Mouse (Mus musculus): ENCODE measurements around the gene Cxcr2. TPM values are rescaled to one million over a fixed set of nuclear protein-coding genes. Genes with fewer than 3 reads are reported as not detected.

Gene Cxcr2
- 0.11 and 0.15 TPM in 2 replicates for polyA plus RNA-seq (2015; fragmentation: Nextera tagmentation; extraction: Ambion mirVana)

GRCm38 (mm10) chr1:74153461-74154184, at the start of gene Cxcr2:
Cxcr2 (plus strand) TSS chr1:74153989.

GRCm38 (mm10) chr1:74124021-74124981, 29.5 kb upstream of the Cxcr2 start, which contains the start of gene Tns1:
Tns1 (minus strand) TSS chr1:74124449.

GRCm38 (mm10) chr1:74124991-74125552, 28.7 kb upstream of the Cxcr2 start, which contains the start of gene Rufy4:
Rufy4 (plus strand) TSS chr1:74125541.

GRCm38 (mm10) chr1:74194445-74194844, 40.7 kb downstream of the Cxcr2 start, which contains the start of gene Cxcr1:
Cxcr1 (minus strand) TSS chr1:74194631.

MicroRNAs within 50 kb of the gene (microRNA counts, 519-probe panel; counts per million panel counts)
- 40.5 counts per million for microRNA mmu-miR-1928

Small RNAs within 50 kb of the gene (microRNA-seq; reads per million reads assigned to microRNA genes)
- not detected for gene Mir1928

Other genes starting within 250 kb of the Cxcr2 start
- gene Tns1, start 29.5 kb upstream of the Cxcr2 start, polyA plus RNA-seq (2015; fragmentation: Nextera tagmentation; extraction: Ambion mirVana), result 14.3 and 15.2 TPM in 2 replicates
- 0.13 TPM in 1 of 2 replicates, not detected in the other for gene Rufy4, start 28.4 kb upstream of the Cxcr2 start, polyA plus RNA-seq (2015; fragmentation: Nextera tagmentation; extraction: Ambion mirVana)
- gene Cxcr1, start 40.6 kb downstream of the Cxcr2 start, polyA plus RNA-seq (2015; fragmentation: Nextera tagmentation; extraction: Ambion mirVana), result not detected in 2 replicates
- 379 and 398 TPM in 2 replicates for gene Arpc2, start 82.1 kb downstream of the Cxcr2 start, polyA plus RNA-seq (2015; fragmentation: Nextera tagmentation; extraction: Ambion mirVana)
- gene Gpbar1, start 124.6 kb downstream of the Cxcr2 start, polyA plus RNA-seq (2015; fragmentation: Nextera tagmentation; extraction: Ambion mirVana), result 0.19 TPM in 1 of 2 replicates, not detected in the other
- gene Aamp, start 130.7 kb downstream of the Cxcr2 start, polyA plus RNA-seq (2015; fragmentation: Nextera tagmentation; extraction: Ambion mirVana), result 211 and 240 TPM in 2 replicates
- gene Pnkd, start 130.9 kb downstream of the Cxcr2 start, polyA plus RNA-seq (2015; fragmentation: Nextera tagmentation; extraction: Ambion mirVana), result 178 and 193 TPM in 2 replicates
- gene Tmbim1, start 151.6 kb downstream of the Cxcr2 start, polyA plus RNA-seq (2015; fragmentation: Nextera tagmentation; extraction: Ambion mirVana), result 17.0 and 19.7 TPM in 2 replicates
- 1.6 and 2.3 TPM in 2 replicates for gene Catip, start 208.1 kb downstream of the Cxcr2 start, polyA plus RNA-seq (2015; fragmentation: Nextera tagmentation; extraction: Ambion mirVana)
- gene Slc11a1, start 221.2 kb downstream of the Cxcr2 start, polyA plus RNA-seq (2015; fragmentation: Nextera tagmentation; extraction: Ambion mirVana), result 2.3 and 3.9 TPM in 2 replicates
- gene Ctdsp1, start 237.5 kb downstream of the Cxcr2 start, polyA plus RNA-seq (2015; fragmentation: Nextera tagmentation; extraction: Ambion mirVana), result 21.9 and 22.0 TPM in 2 replicates

Data from neural tube, postnatal 0 days (tissue).